Mouse (Mus musculus) neural tube, embryonic 14.5 days (tissue): ENCODE measurements at regions not wholly inside any gene's neighbourhood (a gene's known extent, or its start where the extent isn't known, plus 50 kb on each side); places are given as distances from the start of the nearest gene placed in this dataset.
A peak's percentile ranks its signal among the peaks of the same experiment; 100 is the strongest.

Source experiments
- ATAC-seq: fragments of 200-750 bp; cut with Nextera tagmentation; 2 replicates; pipeline ENCODE4 v1.8.0; 2017; ENCODE audit warnings: low read depth, mild to moderate bottlenecking, moderate TSS enrichment, moderate library complexity
- H3K27ac ChIP-seq: fragments of 300-500 bp; sonication (generic); 2 replicates; pipeline ENCODE4 v1.5.1; 2014; ENCODE audit warnings: low read depth, mild to moderate bottlenecking, control low read depth, low read length, moderate library complexity, mixed read lengths
- H3K27me3 ChIP-seq: fragments of 300-500 bp; sonication (generic); 2 replicates; pipeline ENCODE4 v1.6.1; 2014; ENCODE audit warnings: low read length; ENCODE audit not compliant: control insufficient read depth, insufficient read depth
- H3K36me3 ChIP-seq: fragments of 300-500 bp; sonication (generic); 2 replicates; pipeline ENCODE4 v1.6.1; 2014; ENCODE audit warnings: low read length, mixed read lengths; ENCODE audit not compliant: control insufficient read depth, insufficient read depth
- H3K4me1 ChIP-seq: fragments of 300-500 bp; sonication (generic); 2 replicates; pipeline ENCODE4 v1.6.1; 2014; ENCODE audit warnings: low read length; ENCODE audit not compliant: control insufficient read depth, insufficient read depth
- H3K4me2 ChIP-seq: fragments of 300-500 bp; sonication (generic); 2 replicates; pipeline ENCODE4 v1.6.1; 2014; ENCODE audit warnings: mild to moderate bottlenecking, low read depth, low read length, control low read depth
- H3K4me3 ChIP-seq: fragments of 300-500 bp; sonication (generic); 2 replicates; pipeline ENCODE4 v1.5.1; 2014; ENCODE audit warnings: low read depth, low read length, control low read depth, mixed read lengths
- H3K9ac ChIP-seq: fragments of 300-500 bp; sonication (generic); replicated peaks from 2 replicates; pipeline ENCODE4 v1.6.1; 2014; ENCODE audit warnings: low read depth, mild to moderate bottlenecking, control low read depth, low read length, mixed read lengths
- H3K9me3 ChIP-seq: fragments of 300-500 bp; sonication (generic); 2 replicates; pipeline ENCODE4 v1.6.1; 2016; ENCODE audit warnings: low read length; ENCODE audit not compliant: control insufficient read depth
- WGBS: fragments of 180-500 bp; shearing (Covaris S2); extraction: QIAGEN DNeasy Blood & Tissue Kit; methylation state at CpG from one replicate; pipeline ENCODE4 v1.1.7; 2014; 5-methylcytosine and 5-hydroxymethylcytosine counted together

DNA sequence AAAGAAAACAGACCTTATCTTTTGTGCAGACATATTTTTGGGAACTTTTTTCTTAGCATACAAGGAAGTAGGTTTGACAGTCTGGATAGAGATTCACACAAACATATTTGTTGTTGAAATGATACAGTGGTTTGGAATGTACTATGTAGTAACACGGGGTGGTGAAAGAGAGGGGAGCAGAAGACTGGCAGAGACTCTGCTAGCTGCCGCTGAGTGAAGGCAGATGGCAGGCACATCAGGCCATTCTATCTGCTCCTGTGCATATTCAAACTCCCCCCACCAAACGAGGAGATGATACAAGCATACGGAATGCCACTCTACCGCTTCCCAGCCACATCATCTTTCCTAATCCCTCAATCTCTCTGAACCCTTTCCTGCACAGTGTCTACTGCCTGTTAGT is 279.1 kb upstream of the Spred2 start:
- Histone ChIP-seq H3K4me3 (no peak overlapping the region), H3K9ac (no peak overlapping the region), H3K27ac (no peak overlapping the region), H3K9me3 (no peaks in the 10 kb centered on the region), H3K4me2 (no peak overlapping the region), H3K27me3 (no peaks in the 10 kb centered on the region), H3K4me1 (no peaks in the 10 kb centered on the region), H3K36me3 (no peaks in the 10 kb centered on the region)
- no peak for ATAC-seq
- 83% methylated on average over 5 of the region's 5 CpGs for WGBS

DNA sequence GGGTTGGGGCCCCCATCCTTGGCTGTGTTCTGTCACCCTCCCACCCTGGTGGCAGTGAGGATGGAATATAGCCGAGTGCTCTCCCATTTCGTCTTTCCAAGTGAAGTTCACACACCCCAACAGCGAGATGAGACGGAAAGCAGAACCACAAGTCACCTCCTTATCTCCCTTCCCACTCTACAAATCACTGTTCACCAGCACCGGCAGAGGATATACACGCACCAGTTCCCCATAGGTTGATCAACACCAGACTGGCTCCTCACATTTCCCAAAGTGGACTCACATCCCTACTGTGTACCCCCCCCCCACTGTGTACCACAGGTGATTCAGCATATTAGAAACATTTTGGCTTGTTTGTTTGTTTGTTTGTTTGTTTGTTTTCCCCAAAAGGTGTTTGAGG is 272.7 kb upstream of the Spred2 start:
- WGBS, result 92% methylated on average over 6 of the region's 6 CpGs

DNA sequence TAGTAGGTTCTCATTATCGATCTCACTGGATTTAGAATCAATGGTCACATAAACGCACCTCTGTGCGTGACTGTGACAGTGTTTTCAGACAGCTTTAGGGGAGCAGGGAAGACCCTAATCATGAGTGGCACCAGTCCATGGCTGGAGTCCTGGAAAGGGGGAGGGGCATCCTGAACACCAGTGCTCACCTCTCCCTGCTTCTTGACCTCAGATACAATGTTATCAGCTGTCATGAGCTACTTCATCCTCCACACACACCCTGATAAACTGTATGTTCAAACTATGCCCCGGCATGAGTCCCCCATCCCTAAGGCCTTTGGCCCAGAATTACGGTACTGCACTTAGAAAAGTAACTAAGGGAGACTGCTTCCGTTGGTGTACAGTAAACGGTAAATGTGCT is 272.2 kb upstream of the Spred2 start:
- H3K27ac ChIP-seq, result no peak overlapping the region
- H3K36me3 ChIP-seq, result no peaks in the 10 kb centered on the region
- no peak overlapping the region for H3K4me2 ChIP-seq
- no peaks in the 10 kb centered on the region for H3K27me3 ChIP-seq
- no peaks in the 10 kb centered on the region for H3K4me1 ChIP-seq
- no peak overlapping the region for H3K4me3 ChIP-seq
- ATAC-seq, result no peak
- 95% methylated on average over 7 of the region's 7 CpGs for WGBS
- no peaks in the 10 kb centered on the region for H3K9me3 ChIP-seq
- no peak overlapping the region for H3K9ac ChIP-seq

More for the DNA sequence above, 272.7 kb upstream of the Spred2 start:
- Histone ChIP-seq H3K9ac (no peak overlapping the region), H3K4me3 (no peak overlapping the region), H3K9me3 (no peaks in the 10 kb centered on the region), H3K4me2 (no peak overlapping the region), H3K4me1 (no peaks in the 10 kb centered on the region), H3K27me3 (no peaks in the 10 kb centered on the region), H3K27ac (no peak overlapping the region), H3K36me3 (no peaks in the 10 kb centered on the region)
- ATAC-seq, result no peak

DNA sequence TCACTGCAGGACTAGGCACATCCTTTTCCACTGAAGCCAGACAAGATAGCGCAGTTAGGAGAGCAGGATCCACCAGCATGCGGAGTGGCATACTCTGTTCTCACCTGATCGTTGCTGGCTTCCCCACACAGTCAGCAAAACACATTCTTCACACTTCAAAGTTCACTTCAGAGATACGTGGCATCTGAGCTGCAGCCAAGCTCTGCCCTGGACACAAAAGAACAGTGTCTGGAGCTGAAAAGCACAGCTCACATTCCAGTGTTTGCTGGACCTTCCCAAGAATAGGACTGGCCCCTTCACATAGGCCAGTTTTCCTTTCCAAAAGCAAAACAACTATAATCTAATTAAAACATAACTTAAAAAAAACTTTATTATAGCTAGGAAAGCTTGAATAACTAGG is 264.7 kb upstream of the Spred2 start:
- H3K27ac ChIP-seq, result no peak overlapping the region
- ATAC-seq, result no peak
- no peaks in the 10 kb centered on the region for H3K36me3 ChIP-seq
- H3K9me3 ChIP-seq, result no peaks in the 10 kb centered on the region
- H3K4me1 ChIP-seq, result no peaks in the 10 kb centered on the region
- no peaks in the 10 kb centered on the region for H3K27me3 ChIP-seq
- no peak overlapping the region for H3K4me2 ChIP-seq
- no peak overlapping the region for H3K9ac ChIP-seq
- H3K4me3 ChIP-seq, result no peak overlapping the region
- WGBS, result 73% methylated on average over 4 of the region's 4 CpGs

DNA sequence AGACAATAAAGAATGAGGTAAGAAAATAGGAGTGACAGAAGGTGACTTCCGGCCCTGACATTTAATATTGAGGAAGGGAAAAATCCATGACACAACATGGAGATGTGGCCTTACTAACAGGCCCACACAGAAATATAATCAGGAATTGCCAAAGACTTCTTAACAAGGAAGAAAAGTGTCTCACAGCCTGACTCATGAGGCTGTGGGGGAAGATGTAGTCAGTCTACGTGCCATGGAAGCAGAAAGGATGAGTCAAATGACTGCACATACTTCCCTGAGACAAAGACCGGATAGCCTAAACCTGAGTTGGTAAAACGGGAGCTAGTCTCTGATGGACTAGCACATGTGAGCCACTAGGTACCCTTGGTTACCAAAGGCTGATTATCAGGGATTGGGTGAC is 257.4 kb upstream of the Spred2 start:
- Histone ChIP-seq H3K27me3 (no peaks in the 10 kb centered on the region), H3K4me1 (no peaks in the 10 kb centered on the region), H3K9ac (no peak overlapping the region), H3K4me3 (no peak overlapping the region), H3K27ac (no peak overlapping the region), H3K9me3 (no peaks in the 10 kb centered on the region), H3K4me2 (no peak overlapping the region), H3K36me3 (no peaks in the 10 kb centered on the region)
- no peak for ATAC-seq
- WGBS, result 93% methylated on average over 4 of the region's 4 CpGs

DNA sequence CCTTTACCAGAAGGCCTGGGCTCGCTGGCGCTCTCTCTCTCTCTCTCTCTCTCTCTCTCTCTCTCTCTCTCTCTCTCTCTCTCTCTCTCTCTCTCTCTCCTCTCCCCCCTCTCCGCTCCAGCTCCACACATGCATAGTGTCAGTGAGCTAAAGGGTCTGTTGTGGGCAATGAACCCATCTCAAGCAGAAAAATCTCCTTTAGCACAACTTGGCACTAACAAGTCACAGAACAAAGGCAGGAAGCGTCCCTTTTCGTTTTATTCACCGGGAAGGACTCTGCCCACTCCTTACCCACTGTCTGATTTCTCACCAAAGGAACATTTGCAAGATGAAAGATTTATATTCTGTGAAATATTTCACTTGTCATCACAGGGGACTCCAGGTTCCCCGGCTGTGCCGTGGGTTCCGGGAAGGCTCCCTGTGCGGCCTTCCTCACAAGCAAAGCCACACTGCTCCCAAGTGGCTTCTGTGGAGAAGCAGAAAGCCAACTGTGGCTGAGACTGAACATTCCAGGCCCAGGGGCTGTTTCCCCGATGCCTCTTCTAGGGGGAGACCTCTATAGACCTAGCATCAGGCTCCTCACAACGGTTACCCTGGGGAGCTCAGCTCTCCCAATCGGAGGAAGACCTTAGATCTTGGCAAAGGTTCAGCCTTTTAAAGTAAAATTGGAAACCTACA is 253.2 kb upstream of the Spred2 start:
- no peak overlapping the region for H3K9ac ChIP-seq
- peak; percentile 78 for ATAC-seq
- 25% methylated on average over 13 of the region's 13 CpGs for WGBS
- no peak overlapping the region for H3K4me3 ChIP-seq
- H3K9me3 ChIP-seq, result no peaks in the 10 kb centered on the region
- H3K36me3 ChIP-seq, result no peaks in the 10 kb centered on the region
- H3K27me3 ChIP-seq, result no peaks in the 10 kb centered on the region
- no peaks in the 10 kb centered on the region for H3K4me1 ChIP-seq
- H3K27ac ChIP-seq, result no peak overlapping the region
- H3K4me2 ChIP-seq, result no peak overlapping the region

DNA sequence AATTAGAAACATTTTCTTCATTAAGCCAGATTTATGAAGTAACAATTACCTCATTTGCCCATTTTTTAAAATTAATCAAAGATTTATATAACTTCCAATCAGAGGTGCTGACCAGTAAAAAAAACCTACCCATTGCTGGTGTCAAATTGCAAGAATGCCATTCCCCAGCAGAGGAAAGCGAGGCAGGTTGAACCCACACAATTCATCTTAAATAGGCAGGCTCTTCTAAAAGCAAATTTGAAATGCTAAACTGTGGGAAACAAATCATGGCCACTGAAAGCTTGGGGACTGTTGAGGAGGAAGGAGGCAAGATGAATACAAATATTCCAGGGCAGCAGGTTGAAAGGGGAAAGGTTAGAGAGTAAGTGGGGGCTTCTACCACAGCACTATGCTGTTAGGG is 251.2 kb upstream of the Spred2 start:
- Histone ChIP-seq H3K27me3 (no peaks in the 10 kb centered on the region), H3K27ac (no peak overlapping the region), H3K9me3 (no peaks in the 10 kb centered on the region), H3K4me3 (no peak overlapping the region), H3K4me2 (no peak overlapping the region), H3K9ac (no peak overlapping the region), H3K36me3 (no peaks in the 10 kb centered on the region), H3K4me1 (no peaks in the 10 kb centered on the region)
- 38% methylated on average over 1 of the region's 1 CpGs for WGBS
- no peak for ATAC-seq

GRCm38 (mm10) chr11:19676514-19676913 is 247.7 kb upstream of the Spred2 start:
- H3K4me2 ChIP-seq, result no peak overlapping the region
- ATAC-seq, result no peak
- 0 out of 2 replicates have a peak, but pooled peaks cover 4% of the 10 kb centered on the region for H3K4me1 ChIP-seq
- H3K4me3 ChIP-seq, result no peak overlapping the region
- WGBS, result 90% methylated on average over 1 of the region's 1 CpGs
- no peaks in the 10 kb centered on the region for H3K36me3 ChIP-seq
- no peaks in the 10 kb centered on the region for H3K27me3 ChIP-seq
- H3K27ac ChIP-seq, result no peak overlapping the region
- H3K9ac ChIP-seq, result no peak overlapping the region
- no peaks in the 10 kb centered on the region for H3K9me3 ChIP-seq

GRCm38 (mm10) chr11:19679041-19679440 is 245.1 kb upstream of the Spred2 start:
- no peak overlapping the region for H3K4me3 ChIP-seq
- ATAC-seq, result no peak

More at GRCm38 (mm10) chr11:19679041-19679440, 245.1 kb upstream of the Spred2 start:
- Histone ChIP-seq H3K36me3 (no peaks in the 10 kb centered on the region), H3K9me3 (no peaks in the 10 kb centered on the region), H3K9ac (no peak overlapping the region), H3K27ac (no peak overlapping the region), H3K4me2 (no peak overlapping the region), H3K27me3 (no peaks in the 10 kb centered on the region), H3K4me1 (0 out of 2 replicates have a peak, but pooled peaks cover 4% of the 10 kb centered on the region)
- 30% methylated on average over 2 of the region's 2 CpGs for WGBS
